Mouse (Mus musculus) embryonic stem cell, embryonic (primary cell): ENCODE measurements around the gene Ilf3.

Experiments used
- CTCF ChIA-PET, 4 experiments: fragments of 300-600 bp in 2 of 4; fragments of 350-600 bp in 2 of 4; sonication (Branson Sonifier 250); formaldehyde crosslinking; loops; one replicate each; lab custom pipeline; 2022; ENCODE audit warnings: inconsistent platforms in 2 of 4; lab: Charles Lee
- POLR2A ChIA-PET, 4 experiments: fragments of 300-600 bp in 2 of 4; fragments of 350-600 bp in 2 of 4; sonication (Branson Sonifier 250); formaldehyde crosslinking; loops; one replicate each; lab custom pipeline; 2022; ENCODE audit warnings: antibody characterized with exemption in 4 of 4, inconsistent platforms in 1 of 4; lab: Charles Lee

The Ilf3 gene

GRCm38 (mm10) chr9:21433766-21434165, 66.1 kb downstream of the Ilf3 start:
- POLR2A ChIA-PET: interaction anchor here in 3 of 4 experiments (0.5 to 4.7 kb wide), 16 partner anchors 9 to 112 kb away, joined by 3 to 35 read pairs (median 6); partner anchors contain the start of genes Qtrt1 (in 3 of the 3), Carm1 (in 1 of the 3), Dnm2 (in 1 of the 3) and Tmed1 (in 1 of the 3)
- CTCF ChIA-PET: interaction anchor here in 1 of 4 experiments (0.6 to 1.6 kb wide), 2 partner anchors 11 to 57 kb away, joined by 4 to 8 read pairs; no protein-coding TSS in a partner anchor

GRCm38 (mm10) chr9:21434410-21434809, 66.7 kb downstream of the Ilf3 start:
- ChIA-PET CTCF (interaction anchor here in 3 of 4 experiments (0.7 to 1.8 kb wide), 3 partner anchors 11 to 180 kb away, joined by 3 to 5 read pairs (median 4); no protein-coding TSS in a partner anchor), POLR2A (interaction anchor here in 3 of 4 experiments (0.5 to 4.7 kb wide), 9 partner anchors 9 to 238 kb away, joined by 3 to 35 read pairs (median 3); partner anchors contain the start of gene Qtrt1 (in 1 of the 3))

DNA sequence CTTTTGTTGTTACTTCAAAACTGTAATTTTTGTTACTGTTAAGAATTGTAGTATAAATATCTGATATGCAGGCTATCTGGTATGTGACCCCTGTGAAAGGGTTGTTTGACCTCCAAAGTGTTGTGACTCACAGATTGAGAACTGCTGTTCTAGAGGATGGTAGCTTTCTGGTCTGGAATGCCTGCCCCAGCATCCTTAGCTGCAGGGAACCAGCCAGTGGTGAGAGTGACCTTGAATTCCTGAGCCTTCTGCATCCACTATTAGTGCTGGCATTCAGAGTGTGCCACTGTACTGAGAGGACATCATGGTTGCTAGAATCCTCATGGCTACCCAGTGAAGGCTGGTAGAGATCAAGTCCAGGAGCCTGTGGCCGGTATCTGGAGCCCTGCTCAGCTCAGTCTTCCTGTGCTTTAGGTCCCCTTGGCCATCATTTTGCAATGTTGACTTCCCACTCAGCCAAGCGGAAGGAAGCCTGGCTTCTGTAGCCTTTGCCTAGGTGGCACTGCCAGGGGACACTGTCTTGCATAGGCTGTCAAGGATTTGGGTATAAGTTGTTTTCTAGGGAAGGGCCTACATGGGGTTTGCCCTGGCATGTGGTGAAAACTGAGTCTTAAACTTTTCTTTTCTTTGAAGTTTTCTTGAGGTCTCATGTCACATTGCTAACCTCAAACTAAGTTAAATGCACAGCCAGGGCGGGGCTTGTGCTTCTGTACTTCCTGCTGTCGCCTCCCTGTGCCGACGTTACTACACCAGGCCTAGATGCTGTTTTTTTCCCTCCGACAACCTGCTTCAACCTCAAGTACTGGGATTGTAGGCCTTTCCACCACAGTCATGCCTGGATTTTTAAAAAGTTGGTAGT, 68.3 kb downstream of the Ilf3 start:
- POLR2A ChIA-PET: interaction anchor here in 2 of 4 experiments (1.2 to 4.1 kb wide), 4 partner anchors 9 to 324 kb away, joined by 3 to 22 read pairs (median 3); partner anchors contain the start of gene Spc24 (in 1 of the 2)

DNA sequence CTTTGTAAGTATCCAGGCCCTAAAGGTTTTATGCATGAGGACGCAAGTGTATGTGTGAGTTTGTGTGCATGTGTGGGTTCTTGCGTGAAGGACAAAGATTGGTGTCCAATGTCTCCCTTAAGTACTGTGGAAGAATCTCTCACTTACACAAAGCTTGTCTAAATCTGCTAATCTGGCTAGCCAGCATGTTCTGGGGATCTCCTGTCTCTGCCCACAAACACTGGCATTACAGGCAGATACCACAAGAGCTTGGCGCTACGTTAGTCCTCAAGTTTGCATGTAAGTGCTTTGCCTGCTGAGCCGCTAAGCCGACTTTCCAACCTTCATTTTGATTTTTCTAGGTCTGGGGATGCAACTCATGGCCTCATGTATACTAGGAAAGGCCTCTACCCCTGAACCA, 69.9 kb downstream of the Ilf3 start:
- ChIA-PET POLR2A (interaction anchor here in 2 of 4 experiments (0.6 to 2.5 kb wide), 8 partner anchors 11 to 63 kb away, joined by 3 to 15 read pairs (median 7); no protein-coding TSS in a partner anchor), CTCF (interaction anchor here in 1 of 4 experiments (0.6 kb wide), 1 partner anchor 61 kb away, joined by 14 read pairs; no protein-coding TSS in a partner anchor)

More for the DNA sequence above, 68.3 kb downstream of the Ilf3 start:
- CTCF ChIA-PET: interaction anchor here in 2 of 4 experiments (1.5 to 1.8 kb wide), 2 partner anchors 9 to 33 kb away, joined by 3 to 5 read pairs; no protein-coding TSS in a partner anchor

GRCm38 (mm10) chr9:21438219-21438618, 70.5 kb downstream of the Ilf3 start:
- CTCF ChIA-PET: interaction anchor here in 1 of 4 experiments (0.6 kb wide), 1 partner anchor 62 kb away, joined by 14 read pairs; no protein-coding TSS in a partner anchor

DNA sequence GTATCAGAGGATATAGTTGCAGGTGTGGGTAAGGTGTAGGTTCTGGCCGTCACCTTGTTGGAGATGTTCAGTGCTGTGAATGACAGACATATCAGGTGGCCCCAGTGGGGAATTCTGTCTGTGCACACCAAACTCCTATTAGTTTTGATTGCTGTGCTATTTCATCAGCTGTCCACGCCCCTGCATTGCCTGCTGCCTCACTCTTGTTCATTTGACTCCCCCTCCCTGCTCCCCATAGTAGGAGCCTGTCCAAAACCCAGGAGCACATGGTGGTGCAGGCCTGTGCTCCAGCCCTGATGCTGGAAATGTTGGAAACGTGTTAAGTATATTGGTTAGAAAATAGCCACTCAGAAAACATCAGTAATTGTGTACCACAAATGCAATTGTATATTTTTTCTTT, 71.8 kb downstream of the Ilf3 start:
- POLR2A ChIA-PET: interaction anchor here in 2 of 4 experiments (0.9 to 2.5 kb wide), 14 partner anchors 9 to 175 kb away, joined by 3 to 15 read pairs (median 3); partner anchors contain the start of gene Dnm2 (in 1 of the 2)

More at GRCm38 (mm10) chr9:21438219-21438618, 70.5 kb downstream of the Ilf3 start:
- POLR2A ChIA-PET: interaction anchor here in 3 of 4 experiments (0.6 to 2.5 kb wide), 17 partner anchors 10 to 71 kb away, joined by 3 to 15 read pairs (median 4); partner anchors contain the start of genes Dnm2 (in 1 of the 3) and Tmed1 (in 1 of the 3)

DNA sequence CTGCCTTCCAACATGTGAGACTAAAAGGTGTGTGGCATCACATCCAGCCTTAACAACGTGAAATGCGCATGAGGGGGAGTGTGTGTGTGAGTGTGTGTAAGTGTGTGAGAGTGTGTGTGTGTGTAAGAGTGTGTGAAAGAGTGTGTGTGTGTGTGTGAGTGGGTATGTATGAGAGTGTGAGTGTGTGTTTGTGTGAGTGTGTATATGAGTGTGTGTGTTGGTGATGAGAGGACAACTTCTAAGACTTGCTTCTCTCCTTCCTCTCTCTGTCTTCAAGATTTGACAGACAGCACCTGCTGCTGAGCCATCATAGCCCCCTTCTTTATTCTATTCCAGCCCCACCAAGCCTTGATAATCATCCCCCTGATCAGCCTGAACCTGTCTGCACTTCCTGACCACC, 72.2 kb downstream of the Ilf3 start:
- CTCF ChIA-PET: no interaction called here
- POLR2A ChIA-PET: interaction anchor here in 2 of 4 experiments (1.1 to 2.1 kb wide), 7 partner anchors 9 to 175 kb away, joined by 3 to 5 read pairs (median 4); no protein-coding TSS in a partner anchor

More for the DNA sequence above, 71.8 kb downstream of the Ilf3 start:
- CTCF ChIA-PET: no interaction called here

- CTCF ChIA-PET: no interaction called here
- POLR2A ChIA-PET: interaction anchor here in 2 of 4 experiments (1.1 to 5.8 kb wide), 8 partner anchors 8 to 70 kb away, joined by 3 to 35 read pairs (median 4); partner anchors contain the start of genes Qtrt1 (in 1 of the 2) and Tmed1 (in 1 of the 2)
These were observed 72.7 kb downstream of the Ilf3 start for GRCm38 (mm10) chr9:21440387-21440786.

DNA sequence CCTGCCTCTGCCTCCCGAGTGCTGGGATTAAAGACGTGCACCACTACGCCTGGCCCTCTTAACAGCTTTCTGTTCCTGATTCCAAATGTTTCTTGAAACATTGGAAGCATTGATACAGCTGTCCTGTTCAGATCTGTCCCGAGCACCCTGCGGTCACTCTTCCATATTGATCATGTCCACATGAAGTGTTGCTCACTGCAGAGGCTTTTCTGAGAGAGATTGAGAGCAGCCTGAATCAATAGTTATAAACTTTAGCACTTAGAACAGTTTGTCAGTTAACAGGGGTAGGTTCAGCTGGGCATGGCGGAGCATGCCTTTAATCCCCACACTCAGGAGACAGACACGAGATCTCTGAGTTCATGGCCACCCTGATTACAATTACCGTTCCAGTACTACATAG, 76.2 kb downstream of the Ilf3 start:
- ChIA-PET POLR2A (interaction anchor here in 2 of 4 experiments (1.3 to 9.6 kb wide), 12 partner anchors 11 to 153 kb away, joined by 3 to 93 read pairs (median 6); partner anchors contain the start of gene Cdkn2d (in 1 of the 2)), CTCF (interaction anchor here in 3 of 4 experiments (0.7 to 2.0 kb wide), 5 partner anchors 9 to 35 kb away, joined by 4 to 8 read pairs (median 6); no protein-coding TSS in a partner anchor)

DNA sequence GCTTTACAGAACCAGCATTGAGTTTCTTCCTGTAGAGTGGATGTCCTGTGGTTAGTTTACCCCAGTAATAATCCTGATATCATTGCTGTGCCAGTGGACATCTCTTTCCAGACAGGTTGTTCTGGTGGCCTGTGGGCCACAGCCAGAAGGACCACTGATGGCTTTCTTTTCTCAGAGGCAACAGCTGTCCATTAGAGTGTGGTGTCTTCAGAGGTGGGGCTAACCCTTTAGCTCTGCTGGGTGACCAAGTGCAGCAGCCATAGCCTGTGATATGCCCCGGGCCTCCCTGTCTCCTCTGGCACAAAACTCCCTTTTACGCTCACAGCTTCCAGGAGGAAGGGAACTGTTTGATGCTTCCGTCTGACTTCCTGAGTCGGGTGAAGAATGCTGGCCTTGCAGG, 76.9 kb downstream of the Ilf3 start:
- ChIA-PET CTCF (interaction anchor here (0.6 to 2.1 kb wide), 24 partner anchors 10 to 692 kb away, joined by 3 to 15 read pairs (median 4); partner anchors contain the start of gene Tmed1 (in 1 of the 4)), POLR2A (interaction anchor here in 3 of 4 experiments (0.6 to 9.6 kb wide), 24 partner anchors 9 to 324 kb away, joined by 3 to 93 read pairs (median 5); partner anchors contain the start of genes Tmed1 (in 2 of the 3) and Cdkn2d (in 1 of the 3))

GRCm38 (mm10) chr9:21445081-21445744, 77.5 kb downstream of the Ilf3 start:
- POLR2A ChIA-PET: interaction anchor here in 3 of 4 experiments (0.5 to 9.6 kb wide), 27 partner anchors 9 to 431 kb away, joined by 3 to 93 read pairs (median 4); partner anchors contain the start of genes Tmed1 (in 2 of the 3), Cdkn2d (in 1 of the 3) and Ldlr (in 1 of the 3)
- CTCF ChIA-PET: interaction anchor here (0.6 to 2.1 kb wide), 29 partner anchors 10 to 692 kb away, joined by 3 to 15 read pairs (median 4); partner anchors contain the start of genes Qtrt1 (in 1 of the 4) and Tmed1 (in 1 of the 4)

DNA sequence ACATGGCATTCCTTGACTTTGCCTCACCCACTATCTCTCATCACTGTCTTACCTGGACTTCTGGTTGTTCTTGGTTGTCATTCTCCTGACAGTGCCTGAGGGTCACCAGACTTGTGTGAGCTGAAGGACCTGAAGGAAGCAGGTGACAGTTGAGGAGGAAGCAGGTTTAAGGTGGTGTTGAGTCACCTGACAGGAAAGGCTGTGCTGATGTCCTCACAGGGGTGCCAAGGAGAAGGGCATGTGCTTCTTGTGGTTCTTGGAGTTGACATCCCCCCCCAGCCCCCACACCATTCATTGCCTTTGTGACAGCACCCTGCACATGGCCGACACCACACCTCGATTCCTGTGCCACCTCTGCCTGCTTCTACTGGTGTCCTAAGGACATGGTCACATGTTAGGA, 80.1 kb downstream of the Ilf3 start:
- CTCF ChIA-PET: interaction anchor here in 1 of 4 experiments (0.8 kb wide), 1 partner anchor 114 kb away, joined by 3 read pairs; no protein-coding TSS in a partner anchor
- POLR2A ChIA-PET: interaction anchor here in 3 of 4 experiments (0.6 to 9.6 kb wide), 12 partner anchors 9 to 98 kb away, joined by 3 to 93 read pairs (median 5); partner anchors contain the start of gene Dnm2 (in 1 of the 3)

DNA sequence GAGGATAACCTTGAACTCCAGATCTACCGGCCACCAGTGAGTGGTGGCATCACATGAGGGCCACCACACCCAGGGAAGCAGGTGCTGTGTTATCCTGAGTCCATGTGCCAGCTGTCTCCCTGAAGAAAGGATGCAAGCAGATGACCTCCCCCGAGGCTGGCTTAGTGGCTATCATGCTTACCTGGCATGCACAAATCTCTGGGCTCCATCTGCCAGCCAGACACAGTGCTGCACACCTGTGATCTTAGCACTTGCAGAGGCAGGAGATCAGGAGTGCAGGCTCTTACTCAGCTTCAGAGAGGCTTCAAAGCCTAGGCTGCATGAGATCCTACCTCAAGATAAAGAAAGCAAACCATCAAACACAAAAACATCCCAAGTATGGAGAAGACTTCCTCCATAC, 82.0 kb downstream of the Ilf3 start:
- POLR2A ChIA-PET: interaction anchor here in 2 of 4 experiments (0.6 to 9.6 kb wide), 13 partner anchors 8 to 36 kb away, joined by 3 to 93 read pairs (median 5); partner anchors contain the start of gene Dnm2 (in 2 of the 2)
- CTCF ChIA-PET: interaction anchor here in 3 of 4 experiments (0.5 to 0.9 kb wide), 3 partner anchors 52 to 94 kb away, joined by 3 to 8 read pairs (median 3); no protein-coding TSS in a partner anchor

DNA sequence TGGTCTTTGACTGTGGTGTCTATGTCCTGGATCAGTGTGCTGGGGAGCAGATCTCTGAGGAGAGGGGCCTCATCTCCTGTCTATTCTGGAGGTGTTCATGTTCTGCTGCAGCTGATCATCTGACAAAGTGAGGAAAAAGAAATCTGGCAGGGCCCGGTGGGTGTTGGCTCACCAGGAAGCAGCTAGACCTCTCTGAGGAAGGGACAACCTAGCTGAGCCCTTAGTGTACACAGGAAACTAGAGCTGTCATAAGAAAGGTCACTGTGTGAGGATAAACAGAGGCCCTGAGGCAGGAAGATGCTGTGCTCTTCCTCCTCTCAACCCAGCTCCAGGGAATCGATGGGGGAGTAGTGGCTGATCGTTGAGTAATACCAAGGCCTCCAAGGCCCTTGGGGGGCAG, 82.6 kb downstream of the Ilf3 start:
- POLR2A ChIA-PET: interaction anchor here in 2 of 4 experiments (0.6 to 9.6 kb wide), 7 partner anchors 8 to 37 kb away, joined by 3 to 93 read pairs (median 7); partner anchors contain the start of gene Dnm2 (in 1 of the 2)
- CTCF ChIA-PET: interaction anchor here in 2 of 4 experiments (0.5 to 0.6 kb wide), 2 partner anchors 40 to 94 kb away, joined by 3 to 14 read pairs; no protein-coding TSS in a partner anchor

- POLR2A ChIA-PET: interaction anchor here in 2 of 4 experiments (0.6 to 2.3 kb wide), 12 partner anchors 9 to 160 kb away, joined by 3 to 8 read pairs (median 4); partner anchors contain the start of genes Cdkn2d (in 1 of the 2), Dnm2 (in 1 of the 2) and Tmed1 (in 1 of the 2)
- CTCF ChIA-PET: interaction anchor here in 3 of 4 experiments (0.5 to 1.0 kb wide), 3 partner anchors 68 to 169 kb away, joined by 3 read pairs; no protein-coding TSS in a partner anchor
These were observed 83.7 kb downstream of the Ilf3 start for GRCm38 (mm10) chr9:21451391-21451790.

DNA sequence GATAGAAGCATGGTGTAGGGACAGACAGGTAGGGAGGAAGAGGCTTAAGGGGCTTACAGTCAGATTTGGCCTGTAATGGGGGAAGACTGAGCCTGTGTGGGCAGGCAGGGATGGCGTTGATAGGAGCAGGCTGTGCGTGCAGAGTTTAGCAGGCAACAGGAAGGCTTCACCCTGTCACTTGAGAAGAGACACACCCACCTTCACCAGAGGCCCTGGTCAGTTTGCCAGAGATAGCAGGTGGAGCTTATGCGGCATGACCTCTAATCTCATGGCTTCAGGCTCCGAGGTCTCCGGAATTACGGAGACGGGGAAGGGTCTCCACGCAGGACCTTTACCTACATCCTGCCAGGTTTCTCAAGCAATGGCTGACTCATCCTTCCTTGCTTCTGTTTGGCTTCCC, 84.2 kb downstream of the Ilf3 start:
- ChIA-PET CTCF (interaction anchor here in 3 of 4 experiments (0.5 to 1.0 kb wide), 3 partner anchors 67 to 169 kb away, joined by 3 read pairs; no protein-coding TSS in a partner anchor), POLR2A (interaction anchor here in 2 of 4 experiments (0.7 to 2.3 kb wide), 14 partner anchors 9 to 161 kb away, joined by 3 to 11 read pairs (median 4); partner anchors contain the start of genes Cdkn2d (in 1 of the 2), Dnm2 (in 1 of the 2) and Tmed1 (in 1 of the 2))
